Mouse (Mus musculus) NIH3T3 (cell line): ENCODE results near the gene Hist1h1b.
"Not testable (repeated sequence)": the region's sequence is repeated elsewhere in the genome, so short reads cannot be mapped to it uniquely, and the experiment has no call there.

ENCODE experiments used
- DNase-seq: peaks from one replicate; pipeline ENCODE4 v3.0.0-alpha.2; 2012; ENCODE audit warnings: low read depth

The Hist1h1b gene

GRCm38 (mm10) chr13:21779767-21780731 is at the start of gene Hist1h1b:
TSS of gene Hist1h1b (minus strand) at chr13:21780625.
- DNase-seq: peak; percentile 80

- DNase-seq: no peak
Observed at GRCm38 (mm10) chr13:21828511-21828910, 48.1 kb upstream of the Hist1h1b start.

GRCm38 (mm10) chr13:21820082-21820890 is 39.9 kb upstream of the Hist1h1b start:
- DNase-seq: not testable (repeated sequence)

- DNase-seq: not testable (repeated sequence)
Observed at GRCm38 (mm10) chr13:21812092-21812491, 31.7 kb upstream of the Hist1h1b start.

- DNase-seq: not testable (repeated sequence)
Observed at GRCm38 (mm10) chr13:21811539-21811938, 31.1 kb upstream of the Hist1h1b start, which contains the start of gene Hist1h4m. TSS of gene Hist1h4m (plus strand) at chr13:21811746.

GRCm38 (mm10) chr13:21811074-21811473 is 30.6 kb upstream of the Hist1h1b start:
- DNase-seq: not testable (repeated sequence)

GRCm38 (mm10) chr13:21810073-21810472 is 29.6 kb upstream of the Hist1h1b start, which contains the start of the genes Hist1h2bq and Hist1h2ao:
TSS of gene Hist1h2bq (minus strand) at chr13:21810197.
TSS of gene Hist1h2ao (plus strand) at chr13:21810465.
- not testable (repeated sequence) for DNase-seq

GRCm38 (mm10) chr13:21803058-21803457 is 22.6 kb upstream of the Hist1h1b start:
- DNase-seq: not testable (repeated sequence)

- not testable (repeated sequence) for DNase-seq
Observed at GRCm38 (mm10) chr13:21797163-21797562, 16.7 kb upstream of the Hist1h1b start.

- DNase-seq: no peak
Observed at GRCm38 (mm10) chr13:21795584-21795983, 15.2 kb upstream of the Hist1h1b start.

- DNase-seq: no peak
Observed at GRCm38 (mm10) chr13:21790601-21791283, 10.3 kb upstream of the Hist1h1b start.

GRCm38 (mm10) chr13:21789925-21790324 is 9.5 kb upstream of the Hist1h1b start:
- no peak for DNase-seq

- no peak for DNase-seq
Observed at GRCm38 (mm10) chr13:21787760-21788593, 7.6 kb upstream of the Hist1h1b start.

GRCm38 (mm10) chr13:21786899-21787629 is 6.6 kb upstream of the Hist1h1b start, which contains the start of the genes Hist1h2an and Hist1h2bp:
TSS of gene Hist1h2an (minus strand) at chr13:21787218.
TSS of gene Hist1h2bp (plus strand) at chr13:21787461.
- peak; percentile 97 for DNase-seq

- DNase-seq: peak; percentile 56
Observed at GRCm38 (mm10) chr13:21786189-21786898, 5.9 kb upstream of the Hist1h1b start.

- no peak for DNase-seq
Observed at GRCm38 (mm10) chr13:21784311-21784710, 3.9 kb upstream of the Hist1h1b start.

- peak; percentile 47 for DNase-seq
Observed at GRCm38 (mm10) chr13:21783734-21784161, 3.3 kb upstream of the Hist1h1b start.

GRCm38 (mm10) chr13:21783255-21783617 is 2.8 kb upstream of the Hist1h1b start, which contains the start of gene Hist1h3i:
TSS of gene Hist1h3i (minus strand) at chr13:21783370.
- DNase-seq: peak; percentile 84
